Mouse (Mus musculus) ES-E14 (cell line): ENCODE measurements around the gene Cav2.

Experiments
- ZC3H11A ChIP-seq: IDR thresholded peaks from 2 replicates; pipeline ENCODE4 v1.6.1; 2012; ENCODE audit warnings: low read depth, mild to moderate bottlenecking, inconsistent platforms, low read length, borderline replicate concordance
- ZNF384 ChIP-seq: IDR thresholded peaks from 2 replicates; pipeline ENCODE4 v1.6.1; 2012; ENCODE audit warnings: low read depth, low read length, inconsistent platforms

DNA sequence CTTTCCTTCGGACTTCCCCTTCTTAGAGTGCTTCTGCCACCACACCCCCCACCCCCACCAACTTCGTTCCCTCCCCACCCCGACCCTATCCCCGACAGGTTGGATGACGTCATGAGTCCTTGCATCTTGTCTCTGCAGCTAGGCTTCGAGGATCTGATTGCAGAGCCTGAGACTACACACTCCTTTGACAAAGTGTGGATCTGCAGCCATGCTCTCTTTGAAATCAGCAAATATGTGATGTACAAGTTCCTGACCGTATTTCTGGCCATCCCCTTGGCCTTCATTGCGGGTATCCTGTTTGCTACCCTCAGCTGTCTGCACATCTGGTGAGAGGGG lies 740 bp downstream of the Cav2 start:
- TF ChIP-seq ZNF384 (no peak), ZC3H11A (no peak)
